Mouse (Mus musculus): Measurements from ENCODE around the gene Naa80.
A peak's percentile ranks its signal among the peaks of the same experiment; 100 is the strongest.
"Not testable (repeated sequence)": the region's sequence is repeated elsewhere in the genome, so short reads cannot be mapped to it uniquely, and the experiment has no call there.

Naa80 gene

GRCm38 (mm10) chr9:107572327-107572662, 6.4 kb upstream of the Naa80 start:
- no peak for DNase-seq (ENCODE audit: low spot score in 2 of 2)

DNA sequence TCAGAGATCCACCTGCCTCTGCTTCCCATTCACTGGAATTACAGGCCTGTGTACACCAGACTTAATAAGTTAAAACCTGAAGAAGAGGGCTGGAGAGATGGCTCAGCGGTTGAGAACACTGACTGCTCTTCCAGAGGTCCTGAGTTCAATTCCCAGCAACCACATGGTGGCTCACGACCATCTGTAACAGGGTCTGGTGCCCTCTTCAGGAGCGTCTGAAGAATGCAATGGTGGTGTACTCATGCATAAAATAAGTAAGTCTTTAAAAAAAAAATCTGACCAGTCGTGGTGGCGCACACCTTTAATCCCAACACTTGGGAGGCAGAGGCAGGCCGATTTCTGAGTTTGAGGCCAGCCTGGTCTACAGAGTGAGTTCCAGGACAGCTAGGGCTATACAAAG, 4.9 kb upstream of the Naa80 start:
- DNase-seq (ENCODE audit: low spot score in 2 of 2) = not testable (repeated sequence)

DNA sequence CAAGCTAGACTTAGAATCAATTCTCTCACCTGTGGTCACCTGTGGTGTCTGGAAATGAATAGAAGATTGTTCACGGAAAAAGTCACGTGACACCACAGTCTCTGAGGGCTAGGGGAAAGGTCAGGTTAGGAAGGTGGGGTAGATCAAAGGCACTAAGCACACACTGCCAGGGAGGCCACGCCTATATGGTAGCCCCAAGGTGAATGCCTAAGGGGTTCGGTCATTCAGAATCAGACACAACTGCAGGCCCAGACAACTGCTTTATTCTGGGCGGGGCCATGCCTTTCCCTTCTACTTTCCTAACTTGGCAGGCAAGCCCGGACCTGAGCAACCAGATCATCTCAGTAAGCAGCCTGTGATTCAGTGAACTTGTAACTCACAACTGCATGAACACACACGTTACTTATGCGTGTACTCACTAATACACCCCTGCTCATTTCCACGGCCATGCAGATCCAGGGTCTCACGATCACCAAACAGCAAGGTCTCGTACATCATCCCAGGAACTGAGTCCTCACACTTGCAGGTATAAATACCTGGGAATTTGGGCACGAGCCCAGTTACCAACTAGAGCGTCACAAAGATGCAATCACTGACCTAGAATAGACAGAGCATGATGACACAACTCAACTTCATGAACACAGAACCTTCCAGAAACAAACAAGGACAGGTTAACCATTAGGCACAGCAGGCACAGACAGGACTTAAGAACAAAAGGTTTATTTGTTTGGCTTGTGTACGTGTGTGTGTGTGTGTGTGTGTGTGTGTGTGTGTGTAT, 2.9 kb upstream of the Naa80 start:
- DNase-seq (ENCODE audit: low spot score in 2 of 2) = no peak

GRCm38 (mm10) chr9:107576357-107577107, 2.2 kb upstream of the Naa80 start, which contains the start of gene Hyal1:
Gene Hyal1, plus strand, starts transcription at chr9:107576927.
- DNase-seq (ENCODE audit: low spot score in 2 of 2) = no peak

DNA sequence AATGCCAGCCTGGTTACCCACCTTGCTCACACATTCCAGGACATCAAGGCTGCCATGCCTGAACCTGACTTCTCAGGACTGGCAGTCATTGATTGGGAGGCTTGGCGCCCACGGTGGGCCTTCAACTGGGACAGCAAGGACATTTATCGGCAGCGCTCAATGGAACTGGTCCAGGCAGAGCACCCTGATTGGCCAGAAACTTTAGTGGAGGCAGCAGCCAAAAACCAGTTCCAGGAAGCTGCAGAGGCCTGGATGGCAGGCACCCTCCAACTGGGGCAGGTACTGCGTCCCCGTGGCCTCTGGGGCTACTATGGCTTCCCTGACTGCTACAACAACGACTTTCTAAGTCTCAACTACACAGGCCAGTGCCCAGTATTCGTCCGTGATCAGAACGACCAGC, 816 bp upstream of the Naa80 start:
- DNase-seq (ENCODE audit: low spot score in 2 of 2) = no peak

GRCm38 (mm10) chr9:107579023-107579900, 575 bp downstream of the Naa80 start:
- no peak for DNase-seq (ENCODE audit: low spot score in 2 of 2)

- DNase-seq (ENCODE audit: low spot score in 2 of 2) = peak; percentile 86 to 91
These were observed 2.0 kb downstream of the Naa80 start, which contains the start of gene Hyal3 for GRCm38 (mm10) chr9:107580501-107581317. Gene Hyal3, plus strand, starts transcription at chr9:107580818.

- no peak for DNase-seq (ENCODE audit: low spot score in 2 of 2)
These were observed 2.9 kb downstream of the Naa80 start for GRCm38 (mm10) chr9:107581584-107581983.

- DNase-seq (ENCODE audit: low spot score in 2 of 2) = no peak
These were observed 3.9 kb downstream of the Naa80 start for GRCm38 (mm10) chr9:107582509-107583062.

- no peak for DNase-seq (ENCODE audit: low spot score in 2 of 2)
These were observed 4.5 kb downstream of the Naa80 start for GRCm38 (mm10) chr9:107583174-107583573.

- no peak for DNase-seq (ENCODE audit: low spot score in 2 of 2)
These were observed 7.8 kb downstream of the Naa80 start for GRCm38 (mm10) chr9:107586504-107586903.

DNA sequence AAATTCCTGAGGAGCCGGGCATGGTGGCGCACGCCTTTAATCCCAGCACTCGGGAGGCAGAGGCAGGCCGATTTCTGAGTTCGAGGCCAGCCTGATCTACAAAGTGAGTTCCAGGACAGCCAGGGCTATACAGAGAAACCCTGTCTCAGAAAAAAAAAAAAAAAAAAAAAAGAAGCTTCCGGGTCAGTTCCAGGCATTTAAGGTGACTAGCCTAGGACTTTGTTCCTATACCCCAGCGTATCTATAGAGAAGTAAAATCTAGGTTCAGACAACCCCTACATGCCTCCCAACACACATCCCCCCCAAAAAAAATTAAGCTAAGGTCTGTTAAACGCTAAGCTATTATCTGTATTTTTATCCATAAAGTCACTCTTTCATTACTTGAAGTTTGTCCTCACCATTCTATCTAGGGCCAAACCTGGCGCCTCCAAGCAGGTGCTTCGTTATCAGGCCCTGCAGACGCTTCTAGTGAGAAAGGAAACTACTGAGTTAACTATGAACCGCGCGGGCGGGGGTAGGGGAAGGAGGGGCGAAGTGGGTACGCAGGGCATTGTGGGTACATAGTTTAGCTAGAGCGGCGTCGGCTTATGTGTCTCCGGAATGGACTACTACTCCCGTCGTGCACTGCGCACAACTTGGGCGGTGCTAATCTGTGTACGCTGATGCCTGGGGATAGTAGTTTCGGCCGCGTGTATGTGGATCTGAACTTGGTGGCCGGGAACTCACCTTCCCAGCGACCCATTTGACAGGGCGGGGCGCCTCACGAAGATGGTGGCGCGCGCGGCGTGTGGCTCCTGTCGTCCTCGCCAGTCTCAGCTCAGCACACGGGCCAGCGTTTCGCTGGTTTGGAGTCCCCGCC, 8.5 kb downstream of the Naa80 start, which contains the start of gene Ifrd2:
Ifrd2 (plus strand) TSS at position 669 of the 859 bp plus-strand sequence.
- peak; percentile 99 for DNase-seq (ENCODE audit: low spot score in 2 of 2)

DNA sequence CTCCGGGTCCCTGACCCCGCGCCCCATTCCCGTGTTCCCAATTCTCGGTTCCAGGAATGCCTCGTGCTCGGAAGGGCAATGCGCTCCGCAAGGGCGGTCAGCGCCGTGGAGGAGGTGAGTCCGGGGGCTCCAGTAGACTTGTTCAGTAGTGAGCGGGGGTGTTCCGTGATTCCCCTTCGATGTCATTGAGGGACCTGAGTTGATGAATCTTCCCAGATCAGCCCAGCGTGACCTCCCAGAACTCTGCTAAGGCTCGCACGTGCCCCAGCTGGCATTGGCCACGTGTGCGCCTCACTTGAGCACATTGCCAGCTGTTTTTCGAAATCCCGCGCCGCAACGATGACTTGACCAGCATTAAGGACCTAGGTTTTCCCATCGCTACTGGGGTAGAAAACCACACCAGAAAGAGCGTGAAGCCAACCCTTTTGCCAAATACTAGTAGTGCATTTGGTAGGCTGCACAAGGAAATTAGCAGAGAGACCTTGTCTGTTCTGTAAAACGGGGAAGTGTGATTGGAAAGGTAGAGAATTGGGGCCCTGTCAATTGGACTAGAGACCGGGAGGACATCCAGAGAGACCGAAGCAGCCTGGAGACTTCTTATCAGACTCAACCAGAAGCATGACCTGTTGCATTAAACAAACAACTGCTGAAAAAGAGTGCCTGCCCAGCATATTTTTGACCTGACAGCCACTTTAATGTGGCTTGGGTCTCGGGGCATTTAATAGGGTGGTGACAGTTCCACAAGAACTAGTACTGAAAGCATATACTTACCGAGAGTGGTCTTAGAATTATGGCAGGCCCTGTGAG, 9.3 kb downstream of the Naa80 start:
- DNase-seq (ENCODE audit: low spot score in 2 of 2) = no peak

DNA sequence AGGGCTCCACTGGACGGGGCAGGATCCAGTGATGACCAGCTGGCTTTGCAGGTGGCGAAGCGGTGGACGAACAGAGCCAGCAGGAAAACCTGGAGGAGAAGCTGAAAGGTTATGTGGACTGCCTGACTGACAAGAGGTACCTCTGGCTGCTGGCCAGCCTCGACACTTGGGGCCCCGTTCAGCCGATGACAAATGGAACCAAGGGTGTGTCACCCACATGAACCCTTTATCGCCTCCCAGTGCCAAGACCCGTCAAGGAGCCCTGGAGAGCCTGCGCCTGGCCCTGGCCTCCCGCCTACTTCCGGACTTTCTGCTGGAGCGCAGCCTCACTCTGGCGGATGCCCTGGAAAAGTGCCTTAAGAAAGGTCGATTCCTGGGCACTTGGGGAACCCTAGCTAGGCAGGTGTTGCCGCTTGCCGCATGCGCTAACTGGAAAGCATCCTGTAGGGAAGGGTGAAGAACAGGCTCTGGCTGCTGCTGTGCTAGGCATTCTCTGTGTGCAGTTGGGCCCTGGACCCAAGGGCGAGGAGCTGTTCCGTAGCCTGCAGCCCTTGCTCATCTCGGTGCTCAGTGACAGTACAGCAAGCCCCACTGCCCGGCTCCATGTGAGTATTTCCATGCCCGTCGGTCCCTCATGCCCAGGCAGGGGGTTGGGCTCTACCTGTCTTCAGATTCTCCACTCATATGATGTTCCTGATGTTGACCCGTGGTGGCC, 11.5 kb downstream of the Naa80 start:
- no peak for DNase-seq (ENCODE audit: low spot score in 2 of 2)

DNA sequence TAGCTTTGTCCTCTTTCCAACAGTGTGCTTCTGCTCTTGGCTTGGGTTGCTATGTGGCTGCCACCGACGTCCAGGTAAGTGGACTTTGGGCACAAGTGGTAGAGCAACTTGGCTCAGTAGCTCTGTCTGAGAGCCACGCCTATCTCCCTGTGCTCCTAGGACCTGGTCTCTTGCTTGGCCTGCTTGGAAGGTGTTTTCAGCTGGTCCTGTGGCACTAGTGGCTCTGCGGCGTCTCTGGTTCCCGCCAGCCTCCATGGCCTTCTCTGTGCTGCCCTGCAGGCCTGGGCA, 12.0 kb downstream of the Naa80 start:
- no peak for DNase-seq (ENCODE audit: low spot score in 2 of 2)

DNA sequence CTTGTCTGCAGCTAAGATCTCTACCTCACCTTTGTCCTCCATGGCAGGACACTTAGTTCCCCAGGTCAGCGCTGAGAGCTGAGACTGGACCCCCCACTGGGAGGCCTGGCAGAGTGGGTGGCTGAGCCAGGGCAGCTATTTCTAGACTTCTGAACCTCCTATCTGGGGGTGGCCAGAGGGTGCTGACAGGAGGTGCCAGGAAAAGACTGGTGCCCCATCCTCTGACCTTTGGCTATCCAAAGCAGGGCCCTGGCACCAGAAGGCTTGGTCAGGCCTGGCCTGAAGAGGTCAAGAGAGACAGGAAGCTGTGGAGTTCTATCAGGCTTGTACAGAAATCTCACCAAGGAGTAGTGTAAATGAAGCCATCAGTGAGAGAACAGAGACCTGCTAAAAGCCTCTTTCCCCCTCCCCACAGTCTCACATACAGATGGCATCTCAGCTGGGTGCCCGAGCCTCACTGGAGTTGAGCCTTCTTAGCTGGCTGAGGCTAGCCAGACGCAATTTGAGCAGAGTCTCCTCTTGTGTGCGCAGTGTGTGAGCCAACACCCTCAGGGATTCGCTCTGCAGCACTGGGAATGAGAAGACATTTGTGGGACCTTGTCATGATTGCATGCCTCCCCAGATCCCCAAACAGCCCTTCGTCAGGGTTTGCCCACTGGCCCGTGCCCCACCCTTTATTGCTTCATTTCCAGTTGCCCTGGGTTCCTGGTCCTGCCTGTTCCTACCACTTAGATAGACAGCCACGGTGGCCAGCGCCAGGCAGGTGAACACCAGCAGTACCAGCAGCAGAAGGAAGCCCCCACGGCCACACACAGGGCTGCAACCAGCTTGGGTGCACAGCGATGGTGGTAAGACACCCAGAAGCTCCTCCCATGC, 14.7 kb downstream of the Naa80 start:
- DNase-seq (ENCODE audit: low spot score in 2 of 2) = no peak

GRCm38 (mm10) chr9:107594281-107595062, 15.8 kb downstream of the Naa80 start:
- no peak for DNase-seq (ENCODE audit: low spot score in 2 of 2)
